Mouse (Mus musculus) embryonic facial prominence, embryonic 15.5 days (tissue): ENCODE measurements at regions not wholly inside any gene's neighbourhood (a gene's known extent, or its start where the extent isn't known, plus 50 kb on each side); places are given as distances from the start of the nearest gene placed in this dataset.

Source experiments
- ATAC-seq: fragments of 200-750 bp; cut with Nextera tagmentation; 2 replicates; pipeline ENCODE4 v1.8.0; 2017; ENCODE audit warnings: low read depth, moderate TSS enrichment; ENCODE audit not compliant: insufficient number of reproducible peaks, low FRiP score, low TSS enrichment
- H3K27ac ChIP-seq: fragments of 300-500 bp; sonication (generic); replicated peaks from 2 replicates; pipeline ENCODE4 v1.5.1; 2015; ENCODE audit warnings: mild to moderate bottlenecking, inconsistent platforms
- H3K27me3 ChIP-seq: fragments of 300-500 bp; sonication (generic); 2 replicates; pipeline ENCODE4 v1.6.1; 2015; ENCODE audit warnings: inconsistent platforms
- H3K36me3 ChIP-seq: fragments of 300-500 bp; sonication (generic); 2 replicates; pipeline ENCODE4 v1.6.1; 2015; ENCODE audit warnings: mild to moderate bottlenecking, inconsistent platforms
- H3K4me1 ChIP-seq: fragments of 300-500 bp; sonication (generic); 2 replicates; pipeline ENCODE4 v1.6.1; 2015; ENCODE audit warnings: inconsistent platforms
- H3K4me2 ChIP-seq: fragments of 300-500 bp; sonication (generic); replicated peaks from 2 replicates; pipeline ENCODE4 v1.6.1; 2015; ENCODE audit warnings: mild to moderate bottlenecking, inconsistent platforms
- H3K4me3 ChIP-seq: fragments of 300-500 bp; sonication (generic); replicated peaks from 2 replicates; pipeline ENCODE4 v1.5.1; 2015; ENCODE audit warnings: mild to moderate bottlenecking, inconsistent platforms
- H3K9ac ChIP-seq: fragments of 300-500 bp; sonication (generic); 2 replicates; pipeline ENCODE4 v1.6.1; 2015; ENCODE audit warnings: inconsistent platforms
- H3K9me3 ChIP-seq: fragments of 300-500 bp; sonication (generic); replicated peaks from 2 replicates; pipeline ENCODE4 v1.6.1; 2016; ENCODE audit warnings: inconsistent platforms
- WGBS: fragments of 180-500 bp; shearing (Covaris S2); methylation state at CpG from one replicate; pipeline ENCODE4 v1.1.7; 2015; 5-methylcytosine and 5-hydroxymethylcytosine counted together

DNA sequence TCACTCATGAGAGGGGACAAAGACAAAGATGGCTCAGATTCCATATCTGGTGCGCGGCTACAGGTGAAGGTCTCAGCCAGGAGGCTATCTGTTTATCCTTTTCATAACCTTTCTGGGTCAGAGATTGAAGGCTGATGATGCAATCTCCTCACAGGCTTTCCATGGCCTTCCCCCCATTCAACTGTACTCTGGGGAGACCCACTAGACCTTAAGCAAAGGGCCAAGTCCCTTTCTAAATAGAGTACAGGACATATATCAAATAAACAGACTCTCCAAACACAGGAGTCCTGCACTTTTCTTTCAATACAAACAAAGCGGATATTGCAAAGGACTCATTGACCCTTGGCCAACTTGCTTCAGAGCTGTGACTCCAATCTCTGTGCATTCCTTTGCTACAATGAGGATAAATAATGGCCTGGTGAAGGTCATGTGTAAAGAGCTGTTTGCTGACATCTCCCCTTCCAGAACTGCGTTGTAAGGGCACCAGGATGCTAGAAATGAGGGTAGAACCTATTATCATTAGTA lies 267.3 kb downstream of the Rnd3 start:
- no peaks in the 10 kb centered on the region for H3K27me3 ChIP-seq
- no peak overlapping the region for H3K4me2 ChIP-seq
- no peaks in the 10 kb centered on the region for H3K36me3 ChIP-seq
- 95% methylated on average over 4 of the region's 4 CpGs for WGBS
- no peak overlapping the region for H3K4me3 ChIP-seq
- ATAC-seq = no peak
- no peak overlapping the region for H3K9ac ChIP-seq
- H3K27ac ChIP-seq = no peak overlapping the region
- 0 out of 2 replicates have a peak, but pooled peaks cover 3% of the 10 kb centered on the region for H3K4me1 ChIP-seq
- H3K9me3 ChIP-seq = no peaks in the 10 kb centered on the region

DNA sequence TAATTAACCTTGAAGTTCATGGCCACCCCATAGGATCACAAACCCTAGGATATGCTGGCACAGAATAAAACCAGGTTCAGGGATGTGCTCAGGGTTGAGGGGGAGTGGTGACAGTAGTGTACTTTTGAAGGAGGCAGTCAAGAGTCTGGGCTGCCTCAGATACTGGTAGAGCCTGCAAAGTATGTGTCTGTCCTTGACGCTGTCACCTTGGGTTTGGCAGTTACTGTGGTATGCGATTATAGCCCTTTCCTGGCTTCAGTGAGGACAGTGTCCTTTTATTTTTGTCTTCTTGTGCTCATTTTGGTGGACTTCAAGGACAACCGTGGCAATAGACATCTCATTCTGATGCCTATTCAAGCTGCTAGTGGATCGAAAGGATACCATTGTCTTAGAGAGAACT lies 268.1 kb downstream of the Rnd3 start:
- no peak overlapping the region for H3K4me2 ChIP-seq
- no peaks in the 10 kb centered on the region for H3K27me3 ChIP-seq
- H3K4me3 ChIP-seq = no peak overlapping the region
- 85% methylated on average over 4 of the region's 4 CpGs for WGBS
- no peaks in the 10 kb centered on the region for H3K9me3 ChIP-seq
- H3K9ac ChIP-seq = no peak overlapping the region
- ATAC-seq = no peak
- no peak overlapping the region for H3K27ac ChIP-seq
- H3K4me1 ChIP-seq = 0 out of 2 replicates have a peak, but pooled peaks cover 3% of the 10 kb centered on the region
- H3K36me3 ChIP-seq = no peaks in the 10 kb centered on the region

DNA sequence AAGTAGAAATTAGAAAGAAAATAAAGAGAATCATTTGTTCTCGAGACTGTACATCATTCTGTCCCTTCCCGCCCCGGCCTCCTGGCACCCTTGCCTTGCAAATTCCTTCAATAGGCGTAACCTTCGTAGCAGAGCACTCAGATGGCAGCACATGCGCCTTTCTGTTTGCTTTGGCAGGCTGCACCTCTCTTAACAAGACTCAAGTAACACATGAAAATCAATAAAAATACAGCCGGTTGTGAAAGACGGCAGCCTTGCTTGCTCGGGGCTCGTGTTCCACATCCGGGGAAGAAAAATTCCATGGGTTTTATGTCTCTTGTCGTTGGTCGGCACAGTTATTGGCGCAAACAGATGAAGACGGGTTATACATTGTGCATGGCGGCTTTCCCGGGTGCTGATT lies 271.2 kb downstream of the Rnd3 start:
- Histone ChIP-seq H3K27ac (peak overlapping the region; percentile 8; the same call in 1 of the 2 replicates), H3K4me3 (no peak overlapping the region), H3K27me3 (no peaks in the 10 kb centered on the region), H3K4me2 (peak overlapping the region; percentile 28; the same call in 1 of the 2 replicates), H3K36me3 (no peaks in the 10 kb centered on the region), H3K9me3 (no peaks in the 10 kb centered on the region), H3K4me1 (0 out of 2 replicates have a peak, but pooled peaks cover 3% of the 10 kb centered on the region), H3K9ac (no peak overlapping the region)
- WGBS = 62% methylated on average over 17 of the region's 17 CpGs
- no peak for ATAC-seq

DNA sequence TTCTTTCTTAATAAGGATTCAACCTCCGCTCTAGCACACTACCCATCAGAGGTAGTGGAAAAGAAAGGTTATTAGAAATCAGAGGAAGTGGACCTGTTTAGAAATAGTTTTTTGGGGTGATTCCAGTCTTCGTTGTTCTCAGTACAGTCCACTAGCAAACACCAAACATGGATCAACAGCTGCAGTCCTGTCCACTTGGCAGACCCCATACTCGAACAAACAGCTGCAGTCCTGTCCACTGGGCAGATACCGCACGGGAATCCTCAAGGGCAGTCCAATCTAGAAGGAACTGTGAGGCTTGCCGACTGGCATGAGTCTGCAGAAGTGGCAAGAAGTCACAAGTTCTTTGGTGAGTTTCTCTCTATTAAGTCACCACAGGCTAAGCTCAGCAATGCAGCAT lies 273.8 kb downstream of the Rnd3 start:
- Histone ChIP-seq H3K27me3 (no peaks in the 10 kb centered on the region), H3K4me3 (no peak overlapping the region), H3K36me3 (no peaks in the 10 kb centered on the region), H3K9ac (no peak overlapping the region), H3K27ac (no peak overlapping the region), H3K4me2 (no peak overlapping the region), H3K9me3 (no peaks in the 10 kb centered on the region), H3K4me1 (0 out of 2 replicates have a peak, but pooled peaks cover 3% of the 10 kb centered on the region)
- 86% methylated on average over 6 of the region's 6 CpGs for WGBS
- ATAC-seq = no peak

DNA sequence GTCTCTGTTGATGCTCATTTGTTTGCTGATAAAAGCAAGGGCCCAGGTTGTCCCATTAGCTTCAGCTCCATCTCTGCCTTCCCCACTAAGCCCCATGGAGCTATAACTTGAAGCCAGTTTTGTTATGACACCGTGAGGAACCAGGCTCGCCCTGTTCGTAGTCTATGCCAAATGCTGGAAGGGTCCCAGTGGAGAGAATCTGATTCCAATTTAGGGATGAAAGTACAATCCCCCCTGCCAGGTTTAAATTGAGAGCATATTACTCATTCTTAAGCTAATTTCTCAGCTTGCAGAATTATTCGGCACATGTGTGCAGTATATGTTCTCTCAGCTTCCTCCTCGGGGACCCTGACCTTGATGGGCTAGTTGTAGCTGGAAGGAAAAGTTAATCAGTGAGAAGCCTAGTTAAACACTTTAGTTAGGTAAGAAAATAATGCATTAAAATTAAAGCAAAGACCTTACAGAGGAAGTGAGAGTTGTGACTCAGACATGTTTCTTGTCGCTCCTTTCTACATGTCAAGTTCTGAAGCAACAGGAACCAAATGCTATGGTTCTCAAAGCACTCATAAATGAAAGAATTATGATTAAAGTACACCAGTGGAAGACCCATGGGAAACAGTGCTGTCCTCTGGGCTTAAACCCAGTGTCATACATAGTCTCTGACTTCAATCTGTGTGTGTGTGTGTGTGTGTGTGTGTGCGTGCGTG lies 295.2 kb downstream of the Rnd3 start:
- peak; percentile 76 for ATAC-seq
- peak overlapping the region; percentile 61 for H3K27ac ChIP-seq
- H3K27me3 ChIP-seq = no peaks in the 10 kb centered on the region
- H3K9ac ChIP-seq = no peak overlapping the region
- H3K4me3 ChIP-seq = no peak overlapping the region
- H3K9me3 ChIP-seq = no peaks in the 10 kb centered on the region
- WGBS = 38% methylated on average over 8 of the region's 8 CpGs
- no peaks in the 10 kb centered on the region for H3K36me3 ChIP-seq
- H3K4me2 ChIP-seq = no peak overlapping the region
- H3K4me1 ChIP-seq = no peaks in the 10 kb centered on the region

DNA sequence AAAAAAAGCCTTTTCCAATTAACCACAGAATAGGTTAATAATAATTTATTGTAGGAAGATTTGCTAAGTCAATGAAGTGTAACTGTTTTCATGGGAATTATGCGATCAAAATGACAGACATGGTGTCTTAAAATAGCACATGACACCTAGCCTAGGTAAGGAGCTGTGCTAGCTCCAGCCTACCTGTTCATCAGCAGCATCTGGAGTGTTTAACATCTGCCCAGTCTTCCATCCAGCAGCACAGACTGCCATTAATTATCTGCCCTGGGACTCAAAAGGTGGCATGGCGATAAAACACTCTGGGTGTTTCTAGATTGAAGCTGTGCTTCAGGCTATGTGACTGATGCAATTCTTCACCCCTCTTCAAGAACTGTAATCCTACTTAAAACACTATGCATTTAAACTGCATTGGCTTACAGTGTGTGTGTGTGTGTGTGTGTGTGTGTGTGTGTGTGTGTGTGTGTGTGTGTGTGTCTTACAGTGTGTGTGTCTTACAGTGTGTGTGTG lies 296.4 kb downstream of the Rnd3 start:
- no peak for ATAC-seq
- Histone ChIP-seq H3K36me3 (no peaks in the 10 kb centered on the region), H3K9me3 (no peaks in the 10 kb centered on the region), H3K4me2 (no peak overlapping the region), H3K4me1 (no peaks in the 10 kb centered on the region), H3K4me3 (no peak overlapping the region), H3K27ac (peak overlapping the region; percentile 61), H3K9ac (no peak overlapping the region), H3K27me3 (no peaks in the 10 kb centered on the region)
- 73% methylated on average over 2 of the region's 2 CpGs for WGBS

DNA sequence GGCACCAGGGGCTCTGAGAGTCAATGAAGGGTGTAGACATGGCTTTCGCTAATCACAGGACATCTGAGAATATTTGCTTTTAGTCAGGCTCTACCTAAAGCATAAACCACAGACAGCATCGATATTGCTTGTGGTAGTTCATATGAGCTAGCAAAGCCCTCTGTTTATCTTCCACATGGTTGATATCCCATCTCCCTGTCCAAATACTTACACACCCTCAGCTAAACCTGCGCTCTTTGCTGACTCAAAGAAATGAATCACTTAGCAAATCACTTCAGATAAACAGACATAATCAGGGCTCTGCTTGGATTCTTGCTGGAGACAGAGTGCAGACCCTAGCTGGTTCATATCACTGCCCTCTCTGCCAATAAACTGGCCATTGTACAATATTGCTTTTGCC lies 298.8 kb downstream of the Rnd3 start:
- Histone ChIP-seq H3K4me2 (no peak overlapping the region), H3K9ac (no peak overlapping the region), H3K9me3 (no peaks in the 10 kb centered on the region), H3K27me3 (no peaks in the 10 kb centered on the region), H3K4me3 (no peak overlapping the region), H3K4me1 (no peaks in the 10 kb centered on the region), H3K36me3 (no peaks in the 10 kb centered on the region), H3K27ac (no peak overlapping the region)
- WGBS = 82% methylated on average over 3 of the region's 3 CpGs
- no peak for ATAC-seq

DNA sequence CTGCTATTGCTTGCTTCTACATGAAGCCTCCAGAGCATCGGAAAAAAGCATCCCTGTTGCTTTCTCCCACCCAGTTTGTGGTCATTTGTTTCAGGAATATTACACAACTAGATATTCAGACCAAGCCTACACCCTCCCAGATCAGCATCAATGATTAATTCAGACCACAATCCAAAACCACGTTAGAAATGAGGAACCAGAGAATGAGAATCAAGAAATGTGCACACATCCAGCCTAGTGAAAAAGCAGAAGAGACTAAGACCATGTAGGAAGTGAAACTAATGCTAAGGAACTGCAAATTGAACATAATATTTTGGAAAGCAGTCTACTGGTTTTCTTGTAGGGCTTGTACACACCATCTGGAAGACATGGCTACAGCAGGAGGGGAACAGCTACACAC lies 307.0 kb downstream of the Rnd3 start:
- WGBS = 66% methylated on average over 2 of the region's 2 CpGs
- Histone ChIP-seq H3K4me2 (no peak overlapping the region), H3K36me3 (no peaks in the 10 kb centered on the region), H3K9ac (no peak overlapping the region), H3K27ac (no peak overlapping the region), H3K4me1 (no peaks in the 10 kb centered on the region), H3K4me3 (no peak overlapping the region), H3K27me3 (no peaks in the 10 kb centered on the region), H3K9me3 (no peaks in the 10 kb centered on the region)
- ATAC-seq = no peak

DNA sequence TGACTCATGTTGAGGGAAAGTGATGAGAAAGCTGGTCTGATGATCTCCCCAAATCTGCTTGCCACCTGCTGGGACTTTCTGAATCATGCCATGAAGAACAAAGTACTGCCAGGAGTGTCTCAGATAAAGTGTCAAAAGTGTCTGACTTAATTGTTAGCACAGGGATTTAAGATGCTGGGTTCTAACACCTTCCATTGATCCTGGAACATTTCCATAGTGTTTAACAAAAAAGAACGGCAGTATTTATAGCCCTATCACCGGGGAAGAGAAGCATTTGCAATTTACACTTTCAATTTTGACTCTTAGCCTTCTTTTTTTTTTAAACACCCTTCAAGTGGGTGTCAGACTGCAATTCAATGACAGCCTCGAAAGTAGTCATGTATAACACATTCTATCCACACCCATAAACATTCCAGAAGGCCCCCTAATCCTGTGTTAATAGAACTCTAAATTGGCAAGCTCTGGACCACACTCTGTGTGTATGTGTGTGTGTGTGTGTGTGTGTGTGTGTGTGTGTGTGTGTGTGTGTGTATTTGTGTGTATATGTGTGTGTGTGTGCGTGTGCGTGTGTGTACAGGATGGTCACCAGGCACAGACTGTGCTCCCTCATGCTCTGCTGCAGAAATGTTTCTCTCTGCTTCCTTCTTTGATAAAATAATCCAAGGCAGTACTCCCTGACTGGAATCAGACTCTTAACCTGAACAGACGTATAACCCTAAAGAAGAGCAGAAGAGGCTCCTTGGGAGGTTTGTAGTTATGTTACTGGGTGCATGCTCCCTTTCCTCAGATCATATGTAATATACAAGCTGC lies 313.2 kb downstream of the Rnd3 start:
- Histone ChIP-seq H3K27ac (no peak overlapping the region), H3K27me3 (no peaks in the 10 kb centered on the region), H3K4me3 (no peak overlapping the region), H3K9me3 (no peaks in the 10 kb centered on the region), H3K9ac (no peak overlapping the region), H3K4me2 (no peak overlapping the region), H3K36me3 (no peaks in the 10 kb centered on the region), H3K4me1 (no peaks in the 10 kb centered on the region)
- WGBS = 60% methylated on average over 6 of the region's 6 CpGs
- no peak for ATAC-seq

DNA sequence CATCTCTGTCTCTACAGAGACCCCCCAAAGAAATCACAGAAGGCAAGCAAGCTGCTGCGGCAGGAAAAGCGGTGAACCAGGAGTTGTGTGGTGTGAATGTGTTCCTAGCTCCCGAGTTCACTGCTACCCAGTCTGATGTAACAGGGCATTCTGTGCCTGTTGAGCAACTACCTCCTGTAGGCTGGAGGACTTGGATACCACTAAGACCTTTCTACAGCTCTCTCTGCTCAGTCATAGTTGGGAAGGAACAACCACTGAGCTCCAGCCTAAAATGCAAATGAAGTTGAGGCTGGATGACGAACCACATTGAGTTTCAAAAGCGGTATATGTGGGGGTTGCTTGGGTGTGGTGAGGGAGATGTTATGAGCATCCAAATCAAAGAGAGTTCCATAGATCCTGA lies 315.1 kb downstream of the Rnd3 start:
- Histone ChIP-seq H3K9me3 (no peaks in the 10 kb centered on the region), H3K4me1 (no peaks in the 10 kb centered on the region), H3K27me3 (no peaks in the 10 kb centered on the region), H3K9ac (no peak overlapping the region), H3K36me3 (no peaks in the 10 kb centered on the region), H3K4me2 (no peak overlapping the region), H3K4me3 (no peak overlapping the region), H3K27ac (no peak overlapping the region)
- 90% methylated on average over 5 of the region's 5 CpGs for WGBS
- ATAC-seq = no peak

DNA sequence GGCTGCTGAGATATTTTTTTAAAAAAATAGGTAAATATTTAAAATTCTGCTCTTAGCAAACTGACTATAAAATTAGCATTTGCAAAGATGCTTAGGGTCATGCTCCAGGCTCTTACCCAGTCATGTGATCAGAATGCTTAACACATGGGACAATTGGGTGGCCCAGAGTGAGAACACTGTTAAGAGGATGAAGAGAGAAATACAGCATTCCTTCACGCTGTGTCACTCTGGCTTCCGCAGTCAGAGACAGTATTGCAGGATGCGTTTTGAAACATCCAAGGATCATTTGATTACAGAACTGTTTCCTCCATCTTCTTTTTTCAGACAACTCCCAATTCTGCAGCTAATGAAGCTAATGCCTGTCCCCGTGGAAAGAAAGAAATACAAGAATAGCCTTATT lies 316.4 kb downstream of the Rnd3 start:
- Histone ChIP-seq H3K9ac (no peak overlapping the region), H3K27ac (no peak overlapping the region), H3K4me1 (no peaks in the 10 kb centered on the region), H3K4me2 (no peak overlapping the region), H3K27me3 (no peaks in the 10 kb centered on the region), H3K4me3 (no peak overlapping the region), H3K9me3 (no peaks in the 10 kb centered on the region), H3K36me3 (no peaks in the 10 kb centered on the region)
- 61% methylated on average over 4 of the region's 4 CpGs for WGBS
- ATAC-seq = no peak
